Mouse (Mus musculus): Measurements from ENCODE around the gene Gm3250. TPM values are rescaled to one million over a fixed set of nuclear protein-coding genes. Genes with fewer than 3 reads are reported as not detected.
"Not testable (repeated sequence)": the region's sequence is repeated elsewhere in the genome, so short reads cannot be mapped to it uniquely, and the experiment has no call there.

Gene Gm3250
- total RNA-seq, 2 experiments from 2014 or later = not detected

GRCm38 (mm10) chr10:77751254-77751653 lies 31.1 kb downstream of the Gm3250 start, which contains the start of gene Gm9736:
Gm9736 (minus strand) TSS chr10:77751354.
- not testable (repeated sequence) for DNase-seq (ENCODE audit: low spot score in 2 of 2)

- DNase-seq (ENCODE audit: low spot score in 2 of 2) = not testable (repeated sequence)
These were observed 31.7 kb downstream of the Gm3250 start for GRCm38 (mm10) chr10:77750686-77751085.

GRCm38 (mm10) chr10:77741924-77742688 lies 40.2 kb downstream of the Gm3250 start, which contains the start of gene Gm18596:
Gm18596 (minus strand) TSS chr10:77742638.
- not testable (repeated sequence) for DNase-seq (ENCODE audit: low spot score in 2 of 2)

- DNase-seq (ENCODE audit: low spot score in 2 of 2) = no peak
These were observed 43.4 kb downstream of the Gm3250 start for GRCm38 (mm10) chr10:77738929-77739328.

GRCm38 (mm10) chr10:77735928-77736327 lies 46.4 kb downstream of the Gm3250 start:
- no peak for DNase-seq (ENCODE audit: low spot score in 2 of 2)

Other genes starting within 250 kb of the Gm3250 start
- 10 to 100 TPM; 67.0 to 72.0 TPM for gene Pttg1ip, start 200.8 kb downstream of the Gm3250 start, total RNA-seq (2021)
- 100 to 1,000 TPM; 165 to 172 TPM for gene Sumo3, start 176.4 kb downstream of the Gm3250 start, total RNA-seq (2021)
- 10 to 100 TPM; 12.9 to 13.0 TPM for gene Gm49325, start 176.3 kb downstream of the Gm3250 start, total RNA-seq (2021)
- gene Ube2g2, start 160.3 kb downstream of the Gm3250 start, total RNA-seq (2021) = 10 to 100 TPM; 46.1 to 53.8 TPM
- gene Tspear, start 96.0 kb downstream of the Gm3250 start, total RNA-seq (2021) = under 1 TPM; 0.14 to 0.19 TPM
- gene Gm19402, start 91.8 kb downstream of the Gm3250 start, total RNA-seq (2021) = not detected
- not detected for gene Gm9508, start 85.3 kb downstream of the Gm3250 start, total RNA-seq (2021)
- not detected for gene Gm10272, start 75.9 kb downstream of the Gm3250 start, total RNA-seq (2021)
- not detected for gene Gm10024, start 71.1 kb downstream of the Gm3250 start, total RNA-seq (2021)
- not detected for gene Gm10142, start 66.7 kb downstream of the Gm3250 start, total RNA-seq (2021)
- not detected for gene Krtap12-1, start 61.9 kb downstream of the Gm3250 start, total RNA-seq (2021)
- not detected for gene Gm10100, start 56.1 kb downstream of the Gm3250 start, total RNA-seq (2021)
- not detected for gene Gm18596, start 39.9 kb downstream of the Gm3250 start, total RNA-seq (2021)
- gene Gm9736, start 31.2 kb downstream of the Gm3250 start, total RNA-seq (2021) = not detected
- not detected for gene Gm3233, start 22.9 kb downstream of the Gm3250 start, total RNA-seq (2021)
- not detected for gene Gm3238, start 11.2 kb downstream of the Gm3250 start, total RNA-seq (2021)
- gene Gm7138, start 5.6 kb downstream of the Gm3250 start, total RNA-seq (2021) = not detected
- gene Gm7137, start 5.7 kb upstream of the Gm3250 start, total RNA-seq (2021) = not detected
- not detected for gene Gm9639, start 12.5 kb upstream of the Gm3250 start, total RNA-seq (2021)
- not detected for gene Gm19668, start 16.6 kb upstream of the Gm3250 start, total RNA-seq (2021)
- gene Gm9507, start 29.3 kb upstream of the Gm3250 start, total RNA-seq (2021) = not detected
- gene Gm2696, start 32.1 kb upstream of the Gm3250 start, total RNA-seq (2021) = not detected
- not detected for gene Krtap10-4, start 44.6 kb upstream of the Gm3250 start, total RNA-seq (2021)
- not detected for gene Krtap10-10, start 53.4 kb upstream of the Gm3250 start, total RNA-seq (2021)
- not detected for gene Gm36176, start 64.3 kb upstream of the Gm3250 start, total RNA-seq (2021)
- gene Gm10318, start 70.3 kb upstream of the Gm3250 start, total RNA-seq (2021) = not detected
- not detected for gene Gm3285, start 79.4 kb upstream of the Gm3250 start, total RNA-seq (2021)
- 10 to 100 TPM in 1 of 2 experiments, 1 to 10 TPM in 1; 9.8 to 10.1 TPM for gene Lrrc3, start 120.0 kb upstream of the Gm3250 start, total RNA-seq (2021)
- 10 to 100 TPM; 47.5 to 51.9 TPM for gene Trpm2, start 188.0 kb upstream of the Gm3250 start, total RNA-seq (2021)
- gene 1810043G02Rik, start 196.0 kb upstream of the Gm3250 start, total RNA-seq (2021) = 10 to 100 TPM; 33.9 to 36.1 TPM
- gene Pfkl, start 227.5 kb upstream of the Gm3250 start, total RNA-seq (2021) = 100 to 1,000 TPM; 147 TPM

Measured in left cerebral cortex, adult 18-20 months (tissue).